In the genomic region with DNA sequence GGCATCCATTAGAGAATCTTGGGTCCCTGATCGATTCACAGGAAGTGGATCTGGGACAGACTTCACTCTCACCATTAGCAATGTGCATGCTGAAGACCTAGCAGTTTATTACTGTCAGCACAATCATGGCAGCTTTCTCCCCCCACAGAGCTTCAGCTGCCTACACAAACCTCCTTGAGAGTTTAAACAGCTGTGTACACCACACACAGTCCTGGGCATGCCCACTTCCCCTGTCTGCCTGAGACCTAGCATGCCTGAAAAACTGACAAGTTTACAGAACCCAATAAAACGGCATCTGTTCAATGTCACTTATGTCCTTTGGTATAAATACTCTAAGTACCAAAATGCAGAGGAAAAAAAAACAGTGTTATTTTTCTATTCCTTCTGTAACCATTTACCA, we compare ENCODE assay signal across 20 mouse cellular contexts.
DNase-seq lines count a peak whose midpoint lies in the region; ATAC-seq lines count a peak whose summit lies in the region.
"Had no signal": no experiment of that assay in that cellular context is flagged by ENCODE, and none has a peak within 500 bp of the region (broad histone marks: within the 10 kb centered on the region; RNA-seq: fewer than 3 reads in every experiment).

No protein-coding gene starts in this region.

- H3K9me3 ChIP-seq in kidney, embryonic 15.5 days (replicated peaks) = no peaks in the 10 kb centered on the region
- H3K9me3 ChIP-seq: hindbrain, embryonic 12.5 days; limb, embryonic 15.5 days; neural tube, embryonic 12.5 days had no signal

- no peaks in the 10 kb centered on the region for H3K27me3 ChIP-seq in kidney, embryonic 15.5 days
- H3K27me3 ChIP-seq: hindbrain, embryonic 12.5 days; limb, embryonic 15.5 days; neural tube, embryonic 12.5 days; Patski had no signal

- no peak overlapping the region for H3K9ac ChIP-seq in kidney, embryonic 15.5 days
- H3K9ac ChIP-seq: hindbrain, embryonic 12.5 days; limb, embryonic 15.5 days; neural tube, embryonic 12.5 days had no signal

- H3K4me2 ChIP-seq in kidney, embryonic 15.5 days = no peak overlapping the region
- H3K4me2 ChIP-seq: hindbrain, embryonic 12.5 days; limb, embryonic 15.5 days; neural tube, embryonic 12.5 days had no signal

- no peak overlapping the region for H3K4me3 ChIP-seq in kidney, embryonic 15.5 days (replicated peaks)
- H3K4me3 ChIP-seq: hindbrain, embryonic 12.5 days; layer of hippocampus, adult 2 months; limb, embryonic 15.5 days; neural tube, embryonic 12.5 days had no signal

- H3K4me1 ChIP-seq in kidney, embryonic 15.5 days = no peaks in the 10 kb centered on the region
- H3K4me1 ChIP-seq: hindbrain, embryonic 12.5 days; limb, embryonic 15.5 days; neural tube, embryonic 12.5 days had no signal

- WGBS in kidney, embryonic 15.5 days = 36% methylated on average over 2 of the region's 2 CpGs

- DNase-seq in kidney, adult 18-20 months = no peak
- DNase-seq in right cerebral cortex, adult 2 months (ENCODE audit: low spot score in 2 of 2) = peak; percentile 25 to 26
- no peak for DNase-seq in right cerebral cortex, postnatal 14 days
- peak; percentile 46 for DNase-seq in forelimb bud, embryonic 11.5 days (ENCODE audit: low read depth, low spot score)
- DNase-seq in telencephalon, adult 2 months (ENCODE audit: low read depth, low spot score) = peak; percentile 36
- no peak for DNase-seq in neural tube, embryonic 10.5 days (ENCODE audit: extremely low spot score, low spot score)
- DNase-seq: adrenal gland, postnatal 36 days; cerebellum, adult 8-10 months; gastrocnemius, postnatal 25 days; kidney, adult 2 months; thymus, postnatal 25 days had no signal

- no peak overlapping the region for H3K27ac ChIP-seq in kidney, embryonic 15.5 days
- H3K27ac ChIP-seq: hindbrain, embryonic 12.5 days; layer of hippocampus, adult 2 months; limb, embryonic 15.5 days; neural tube, embryonic 12.5 days had no signal

- ATAC-seq in kidney, embryonic 15.5 days (replicated peaks; ENCODE audit: low FRiP score) = 0 out of 2 replicates have a peak, but pooled peaks have one; percentile 33
- no peak for ATAC-seq in erythroid progenitor cell, adult 5-6 weeks (replicated peaks; ENCODE audit: low FRiP score, poor library complexity, severe bottlenecking)
- ATAC-seq: activated CD4-positive, CD25-positive, alpha-beta regulatory T cell, adult 4 months; forebrain, embryonic 14.5 days; Patski had no signal

- H3K36me3 ChIP-seq in kidney, embryonic 15.5 days = no peaks in the 10 kb centered on the region
- H3K36me3 ChIP-seq: hindbrain, embryonic 12.5 days; limb, embryonic 15.5 days; neural tube, embryonic 12.5 days had no signal

Comparison
In these comparisons a context has a peak if more than half of its experiments do, and no peak if none do; other contexts are left out.
1. DNase-seq: peak in right cerebral cortex, adult 2 months (2 of 2), forelimb bud, embryonic 11.5 days (single experiment) and telencephalon, adult 2 months (single experiment); none in kidney, adult 18-20 months (single experiment), right cerebral cortex, postnatal 14 days (single experiment) and neural tube, embryonic 10.5 days (single experiment).